Mouse (Mus musculus) frontal cortex, adult 2 months (tissue): ENCODE data around the gene Gna14. TPM values are rescaled to one million over a fixed set of nuclear protein-coding genes. Genes with fewer than 3 reads are reported as not detected.

Experiments used
- DNase-seq, 2 experiments: peaks; one replicate each; pipeline ENCODE4 v3.0.0; 2022; ENCODE audit warnings: low spot score in 1 of 2; ENCODE audit errors: extremely low spot score in 1 of 2
- polyA plus RNA-seq: library from polyadenylated mRNA; depleted of rRNA; stranded (reverse); fragments of >200 nt; gene quantifications from 2 replicates; pipeline ENCODE4 v1.2.3, GENCODE M21; 2012

Gna14 gene
- polyA plus RNA-seq, 1 experiment = 0.30 TPM

DNA sequence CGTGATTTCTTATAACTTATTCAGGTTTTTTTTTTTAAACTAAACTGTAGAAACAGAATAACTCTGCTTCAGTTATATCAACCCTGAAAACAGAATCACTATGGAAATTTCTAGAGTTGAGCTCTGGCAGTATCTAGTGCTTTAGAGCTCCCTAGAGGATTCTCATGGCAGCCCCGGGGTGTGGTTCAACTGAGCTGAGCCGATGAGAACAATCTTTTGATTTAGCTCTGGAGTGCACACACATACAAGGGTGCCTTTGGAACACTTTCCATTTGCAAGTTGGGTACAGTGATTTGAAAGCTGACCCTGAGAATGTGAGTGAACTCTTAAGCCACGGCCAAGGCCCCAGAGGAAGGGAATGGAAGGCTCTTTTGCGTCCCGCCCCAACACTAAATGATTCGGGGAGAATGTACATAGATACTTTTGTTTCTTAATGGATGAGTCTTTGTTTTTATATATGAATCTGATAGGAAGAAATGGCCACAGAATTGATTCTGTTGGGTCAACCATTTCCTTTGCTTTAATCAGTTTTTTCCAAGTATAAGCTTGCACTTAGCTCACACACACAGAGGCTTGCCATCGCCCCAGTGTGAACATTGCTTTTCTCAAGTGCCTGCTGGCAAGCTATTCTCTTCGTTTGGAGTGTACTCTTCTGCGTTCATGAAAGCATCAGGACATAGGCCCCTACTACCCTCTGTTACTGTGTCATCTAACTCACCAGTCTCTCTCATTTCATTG, 75.0 kb downstream of the Gna14 start:
- DNase-seq = no peak

DNA sequence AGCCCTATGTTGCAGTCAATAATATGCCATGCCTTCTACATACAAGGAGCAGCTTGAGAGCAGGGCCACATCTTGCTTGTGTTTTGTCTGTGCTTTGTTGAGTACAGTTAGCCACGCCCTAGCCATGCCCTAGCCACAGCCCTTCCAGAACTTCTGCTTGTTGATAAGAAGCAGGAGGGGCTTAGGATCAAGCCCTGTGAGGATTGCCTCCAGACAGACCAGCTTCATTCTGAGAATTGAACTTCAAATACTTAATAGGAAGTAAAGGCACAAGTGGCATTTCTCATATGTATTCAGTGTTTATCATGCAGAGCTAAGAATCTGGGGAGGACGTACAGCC, 75.5 kb downstream of the Gna14 start:
- DNase-seq = no peak

DNA sequence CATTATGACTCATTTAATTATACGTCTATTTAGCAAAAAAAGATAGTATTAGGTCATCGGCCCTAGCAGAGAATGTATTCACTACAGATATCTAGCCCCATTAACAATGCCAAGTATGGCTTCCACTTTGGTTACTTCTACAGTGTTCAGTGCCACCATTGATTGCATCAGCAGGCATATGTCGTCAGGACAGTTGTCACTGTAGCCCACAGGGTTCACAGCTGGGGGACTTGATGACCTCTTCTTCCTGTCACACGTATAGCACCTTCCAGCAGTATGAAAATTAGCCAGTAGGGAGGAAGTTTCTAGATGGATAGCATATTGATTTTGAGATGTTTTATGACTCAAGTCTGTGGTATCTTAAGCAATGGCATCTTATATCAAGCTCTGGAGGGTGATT, 78.6 kb downstream of the Gna14 start:
- no peak for DNase-seq

DNA sequence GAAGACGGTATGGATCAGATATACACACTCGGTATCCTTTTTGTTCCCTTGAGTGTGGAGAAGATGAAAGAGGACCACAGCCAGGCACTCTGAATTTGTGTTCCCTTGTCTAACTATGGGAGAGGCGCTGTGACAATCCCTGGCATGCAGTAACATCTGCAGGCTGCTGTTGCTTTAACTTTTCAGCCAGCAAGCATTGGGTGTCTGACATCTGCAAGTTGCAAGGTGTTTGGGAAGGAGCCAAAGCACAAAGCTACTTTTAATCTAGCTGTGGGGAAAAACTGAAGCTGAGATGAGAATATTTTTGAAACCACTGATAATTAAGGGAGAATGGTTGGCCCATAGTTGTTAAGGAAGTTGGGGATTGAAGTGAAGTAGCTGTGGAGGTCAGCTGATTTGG, 83.0 kb downstream of the Gna14 start:
- DNase-seq = peak in 1 of 2 experiments; percentile 2

DNA sequence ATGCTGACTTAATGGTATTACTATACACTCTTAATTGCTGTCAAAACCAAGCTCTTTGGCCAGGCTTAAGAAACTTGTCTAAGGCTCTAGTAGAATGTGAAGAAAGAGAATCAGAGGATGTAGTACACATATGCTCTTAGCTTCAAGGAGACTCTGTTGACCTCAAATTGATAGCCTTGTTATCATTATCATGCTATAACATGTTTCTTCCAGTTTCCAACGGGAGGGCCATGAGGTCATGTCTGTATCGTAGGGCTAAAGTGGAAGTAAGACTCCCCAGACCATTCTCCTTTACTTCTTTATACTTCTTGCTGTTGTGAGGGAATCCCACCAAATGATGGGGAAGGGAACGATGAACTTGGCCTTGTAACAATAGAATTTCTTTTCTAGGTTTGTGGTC, 85.0 kb downstream of the Gna14 start:
- no peak for DNase-seq

DNA sequence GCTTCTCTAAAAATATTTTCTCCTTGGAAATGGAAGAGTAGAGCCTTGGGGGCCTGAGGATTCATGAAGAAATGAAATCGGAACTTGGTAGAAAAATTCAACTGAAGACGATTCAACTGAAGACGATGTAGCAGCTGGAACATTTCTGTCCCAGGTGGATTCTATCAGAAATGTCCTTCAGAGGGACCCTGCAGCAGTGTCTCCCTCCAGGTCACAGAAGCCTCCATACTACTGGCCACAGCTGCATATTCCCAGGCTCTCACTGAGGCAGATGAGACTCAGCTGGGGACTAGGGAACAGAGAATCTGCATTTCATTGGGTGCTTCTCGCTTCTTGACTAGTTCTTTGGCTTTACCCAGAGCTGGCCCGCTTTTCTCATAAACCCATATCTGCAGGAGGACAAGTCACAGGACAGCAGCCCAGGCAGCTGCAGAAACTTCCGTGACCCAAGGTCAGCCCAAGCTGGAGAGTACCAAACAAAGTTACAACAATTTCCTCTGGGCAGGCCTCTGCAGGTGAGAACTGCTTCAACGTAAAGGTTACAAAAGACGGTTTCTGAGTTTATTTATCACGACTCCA, 90.8 kb downstream of the Gna14 start:
- DNase-seq = no peak

DNA sequence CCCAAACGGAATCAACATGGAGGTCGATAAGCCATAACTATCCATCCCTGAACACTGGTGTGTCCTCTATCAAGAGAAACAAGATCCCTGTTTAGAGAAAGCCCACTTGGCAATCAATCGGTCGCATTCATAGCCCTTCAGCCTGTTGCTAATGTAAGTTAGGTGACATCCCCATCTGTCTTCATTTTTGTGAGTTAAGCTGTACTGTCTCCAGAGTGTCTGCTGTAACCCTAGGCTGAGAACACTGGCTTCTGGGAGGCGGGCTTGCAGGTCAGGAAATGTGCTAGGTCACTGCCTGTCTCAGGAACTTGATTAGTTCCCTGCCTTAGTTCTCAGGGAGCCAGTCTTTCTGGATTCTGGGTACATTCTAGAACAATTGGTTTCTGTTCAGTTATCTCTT, 91.5 kb downstream of the Gna14 start:
- no peak for DNase-seq

DNA sequence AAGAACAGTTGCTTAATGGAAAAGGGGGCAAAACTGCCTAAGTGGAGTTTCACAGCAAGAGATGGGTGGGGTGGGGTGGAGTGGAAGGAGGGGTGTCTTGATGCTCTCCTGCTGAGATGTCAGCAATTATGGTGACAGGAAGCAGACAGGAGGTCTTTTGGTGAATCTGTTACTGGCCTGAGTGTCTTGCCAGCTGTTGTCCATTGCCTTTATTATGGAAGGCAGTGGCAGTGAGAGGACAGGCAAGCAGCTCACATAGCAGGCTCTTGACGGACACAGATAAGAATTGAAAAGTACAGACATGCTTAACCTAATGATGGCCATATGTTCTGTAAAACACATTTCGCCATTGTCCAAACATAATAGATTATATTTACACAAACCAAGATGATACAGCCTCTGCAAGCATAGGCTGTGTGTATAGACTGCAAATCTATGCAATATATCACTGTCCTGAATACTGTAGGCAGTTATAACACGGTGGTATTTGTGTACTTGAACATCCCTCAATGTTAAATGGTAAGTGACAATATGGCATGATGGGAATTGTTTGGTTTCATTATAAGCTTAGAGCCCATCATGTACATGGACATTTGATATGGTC, 92.8 kb downstream of the Gna14 start:
- DNase-seq = no peak

DNA sequence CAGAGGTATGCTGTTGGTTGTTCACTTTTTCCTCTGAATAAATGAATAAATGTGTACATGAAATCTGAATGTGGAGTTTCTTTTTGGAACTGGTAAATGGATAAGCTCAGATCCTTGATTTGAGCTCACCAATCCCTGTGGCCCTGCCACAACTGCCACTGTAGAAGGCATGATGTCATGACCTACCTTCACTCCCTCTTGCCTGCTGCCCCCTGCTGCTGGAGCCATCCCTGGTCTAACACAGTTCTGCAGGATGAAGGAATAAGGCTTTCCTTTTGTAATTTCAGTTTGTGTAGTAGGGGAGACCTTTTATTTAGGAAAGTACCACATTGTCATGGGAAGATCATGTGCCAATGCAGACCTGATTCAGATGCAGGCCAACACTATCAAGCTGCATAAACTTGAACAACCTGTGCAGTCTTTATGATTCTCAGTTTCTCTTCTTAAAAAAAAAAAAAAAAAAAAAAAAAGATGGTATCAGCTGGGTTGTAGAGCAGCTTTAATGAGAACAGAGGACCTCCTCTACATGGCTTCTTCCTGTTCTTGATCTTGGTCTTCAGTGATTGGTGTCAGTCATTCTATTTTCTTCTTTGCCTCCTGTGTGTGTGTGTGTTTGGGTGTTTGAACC, 93.8 kb downstream of the Gna14 start:
- peak in 1 of 2 experiments; percentile 10 for DNase-seq

DNA sequence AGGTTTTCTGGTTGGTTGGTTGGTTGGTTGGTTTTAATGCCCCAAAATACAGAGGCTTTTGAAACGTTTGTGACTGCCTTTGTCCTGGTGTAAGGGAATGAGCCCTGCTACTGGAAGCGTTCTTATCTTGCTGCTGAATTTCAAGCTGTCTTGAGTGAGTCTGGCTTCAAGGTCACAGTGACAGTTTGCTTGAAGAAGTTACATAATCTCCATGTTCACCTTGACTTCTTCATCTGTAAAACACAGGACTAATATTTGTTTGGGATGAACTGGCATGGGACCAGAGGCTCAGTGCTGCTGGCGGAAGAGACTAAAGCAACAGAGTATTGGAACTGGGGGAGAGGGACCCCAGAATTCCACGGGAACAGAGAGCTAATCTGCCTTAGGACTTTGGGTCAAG, 94.4 kb downstream of the Gna14 start:
- no peak for DNase-seq

DNA sequence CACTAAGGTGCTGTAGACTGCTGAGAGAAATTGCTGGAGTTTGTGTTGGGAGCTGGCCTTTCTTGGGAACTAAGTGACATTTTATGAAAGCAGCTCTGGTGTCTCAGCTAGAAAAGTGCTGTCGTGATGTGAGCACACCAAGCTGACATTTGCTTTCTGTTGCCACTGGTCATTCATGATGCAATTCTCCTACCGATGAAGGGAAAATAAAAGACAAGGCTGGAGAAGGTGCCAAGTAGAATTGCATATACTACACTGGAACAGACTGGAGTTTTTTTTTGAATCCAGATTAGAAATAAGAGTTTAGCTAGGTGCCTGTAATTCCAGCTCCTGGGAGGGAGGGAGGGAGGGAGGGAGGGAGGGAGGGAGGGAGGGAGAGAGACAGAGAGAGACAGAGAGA, 98.7 kb downstream of the Gna14 start:
- DNase-seq = no peak

DNA sequence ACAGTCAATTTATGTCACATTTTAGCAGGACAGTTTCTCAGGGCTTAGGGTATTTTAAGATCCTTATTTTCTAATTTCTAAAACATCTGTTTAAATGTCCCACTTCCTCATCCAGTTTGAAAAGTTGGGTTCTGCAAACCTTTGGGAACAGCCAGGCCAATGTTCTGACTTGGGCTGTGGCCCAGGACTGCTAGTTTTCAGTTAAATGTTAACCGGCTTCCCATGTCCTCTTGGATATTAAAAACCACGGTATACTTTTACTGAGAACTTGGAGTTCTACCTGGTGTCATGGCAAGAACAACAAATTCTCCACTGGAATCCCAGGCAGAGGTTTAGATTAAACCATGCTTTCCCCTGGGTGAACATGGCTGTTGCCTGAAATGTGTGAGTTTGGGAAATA, 102.9 kb downstream of the Gna14 start:
- no peak for DNase-seq

DNA sequence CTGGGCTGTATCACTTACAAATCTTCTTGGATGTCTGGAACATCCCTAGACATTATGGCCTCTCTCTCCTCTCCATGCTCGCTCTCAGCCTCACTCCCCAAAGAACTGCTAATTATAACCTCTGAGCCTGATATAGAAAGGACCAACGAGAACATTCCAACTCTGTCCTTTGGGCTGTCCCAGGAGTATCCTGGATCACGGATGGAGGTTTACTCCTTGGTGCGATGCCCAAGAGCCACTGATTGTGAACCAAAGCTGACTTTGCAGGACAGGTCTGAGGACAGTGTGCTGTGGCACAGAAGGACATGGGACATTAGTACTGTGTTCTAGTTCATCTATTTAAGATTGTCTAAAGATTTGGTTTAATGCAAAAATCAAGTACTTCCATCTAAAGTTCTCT, 108.1 kb downstream of the Gna14 start:
- DNase-seq = no peak

DNA sequence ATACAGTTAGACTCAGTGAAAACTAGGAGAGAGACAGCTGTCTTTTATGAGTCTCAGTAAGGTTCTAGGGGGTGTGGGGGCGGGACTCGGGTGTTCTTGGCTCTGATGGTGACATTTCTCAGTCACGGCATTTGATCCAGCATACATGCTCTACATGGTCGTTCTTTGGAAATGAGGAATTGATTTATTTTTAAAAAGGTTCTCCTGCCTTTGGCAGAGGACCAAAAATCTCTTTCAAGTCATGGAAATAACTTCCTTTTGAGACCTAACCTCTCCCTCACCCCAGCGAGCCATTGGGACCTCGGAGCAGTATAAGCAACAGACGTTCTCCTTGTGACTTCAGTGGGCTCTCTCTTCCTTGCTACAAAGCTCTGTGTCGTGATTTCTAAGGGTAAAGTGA, 121.4 kb downstream of the Gna14 start:
- DNase-seq = no peak

DNA sequence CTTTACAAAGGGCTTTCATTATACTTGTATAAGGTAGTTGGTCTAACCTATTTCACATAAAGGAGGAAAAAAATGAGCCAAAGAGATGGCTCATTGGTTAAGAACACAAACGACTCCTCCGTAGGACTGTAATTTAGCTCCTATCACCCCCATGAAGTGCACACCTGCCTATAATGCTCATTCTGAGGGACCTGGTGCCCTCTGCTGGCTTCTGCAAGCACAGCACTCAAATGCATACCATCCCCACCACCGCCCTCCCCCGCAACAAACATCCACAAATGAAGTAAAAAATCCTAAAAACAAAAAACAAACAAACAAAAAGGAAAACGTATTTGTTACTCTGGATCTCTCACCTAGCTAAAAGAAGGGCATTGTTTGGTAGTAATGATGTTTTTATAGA, 122.4 kb downstream of the Gna14 start:
- no peak for DNase-seq

DNA sequence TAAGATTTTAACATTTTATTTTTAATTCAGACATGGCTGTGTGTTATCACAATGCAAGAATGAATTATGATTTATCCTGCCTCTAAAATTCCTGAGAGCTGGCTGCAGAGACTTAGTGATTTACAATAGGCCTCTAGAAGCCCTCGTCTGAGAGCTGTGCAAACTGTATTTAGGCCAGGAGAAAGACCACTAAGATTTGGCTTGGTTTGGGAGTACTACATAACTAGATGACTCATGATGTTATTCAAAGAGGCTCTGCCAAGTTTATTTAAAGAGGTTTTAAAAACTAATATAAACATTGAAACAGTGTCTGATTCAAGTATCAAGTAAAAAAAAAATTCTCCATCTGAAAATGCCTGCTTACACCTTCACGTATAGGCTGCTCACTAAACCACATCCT, 123.0 kb downstream of the Gna14 start:
- no peak for DNase-seq

DNA sequence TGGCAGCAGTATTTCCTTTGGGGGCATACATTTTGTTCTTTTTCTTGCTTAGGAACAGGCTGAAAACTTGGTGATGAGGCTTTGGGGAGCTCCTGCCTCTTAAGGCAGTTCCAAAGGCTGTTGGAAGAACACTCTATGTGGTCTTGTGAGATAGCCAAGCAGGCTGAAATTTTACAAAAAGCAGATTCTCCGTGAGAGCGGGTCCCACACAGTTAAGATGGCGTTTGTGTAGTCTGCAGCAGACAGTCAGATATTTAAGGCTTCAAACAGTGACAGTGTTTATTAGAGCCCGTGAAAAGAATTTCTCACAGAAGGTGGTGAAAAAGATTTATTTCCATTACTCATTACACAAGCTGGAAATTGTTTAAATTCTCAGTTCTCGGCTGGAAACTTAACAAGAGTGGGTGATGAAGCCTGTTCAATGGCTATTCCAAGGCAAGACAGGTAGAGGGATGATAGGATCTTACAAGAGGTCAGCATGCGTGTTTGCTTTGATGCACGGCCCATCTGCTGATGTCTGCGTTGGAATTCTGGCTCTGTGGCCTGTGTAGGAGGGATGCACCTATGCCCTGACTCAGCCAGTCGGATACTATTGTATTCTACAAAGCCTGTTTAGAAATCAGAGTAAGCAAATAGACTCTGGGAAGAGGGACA, 123.8 kb downstream of the Gna14 start:
- no peak for DNase-seq

DNA sequence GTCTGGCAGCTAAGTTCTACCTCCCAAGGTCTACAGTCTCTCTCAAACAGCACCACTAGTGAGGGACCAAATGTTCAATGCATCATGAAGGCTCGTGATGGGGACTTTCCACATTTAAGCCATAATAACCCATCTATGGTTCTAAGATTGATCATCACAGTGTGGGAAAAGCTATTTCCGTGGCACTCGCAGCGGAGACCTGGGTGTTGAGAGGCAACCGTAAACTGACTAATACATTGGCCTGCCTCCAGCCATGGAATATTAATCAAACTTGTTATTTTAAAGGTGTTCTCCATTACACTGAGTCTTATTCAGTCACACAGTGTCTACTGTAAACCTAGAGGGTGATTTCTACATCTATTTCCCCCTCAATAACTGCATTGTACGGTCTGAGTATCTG, 127.1 kb downstream of the Gna14 start:
- no peak for DNase-seq

DNA sequence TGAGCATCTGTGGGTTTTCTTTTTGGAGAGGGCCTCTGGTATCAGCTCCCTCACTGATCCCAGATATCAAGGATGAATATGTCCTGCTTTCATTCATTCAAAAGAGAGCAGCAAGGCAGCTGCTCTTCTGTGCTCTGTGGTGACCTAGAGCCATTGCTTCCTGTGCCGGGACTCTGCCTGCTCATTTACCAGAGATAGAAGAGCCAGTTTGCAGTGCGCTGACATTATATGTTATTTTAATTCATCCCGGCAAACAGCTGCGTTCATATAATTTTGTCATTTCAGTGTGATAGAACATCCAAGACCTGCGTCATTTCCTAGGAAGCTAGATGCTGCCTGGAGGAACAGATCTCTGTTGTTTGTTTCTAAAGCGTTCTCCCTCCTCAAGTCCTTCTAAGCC, 141.2 kb downstream of the Gna14 start:
- no peak for DNase-seq

DNA sequence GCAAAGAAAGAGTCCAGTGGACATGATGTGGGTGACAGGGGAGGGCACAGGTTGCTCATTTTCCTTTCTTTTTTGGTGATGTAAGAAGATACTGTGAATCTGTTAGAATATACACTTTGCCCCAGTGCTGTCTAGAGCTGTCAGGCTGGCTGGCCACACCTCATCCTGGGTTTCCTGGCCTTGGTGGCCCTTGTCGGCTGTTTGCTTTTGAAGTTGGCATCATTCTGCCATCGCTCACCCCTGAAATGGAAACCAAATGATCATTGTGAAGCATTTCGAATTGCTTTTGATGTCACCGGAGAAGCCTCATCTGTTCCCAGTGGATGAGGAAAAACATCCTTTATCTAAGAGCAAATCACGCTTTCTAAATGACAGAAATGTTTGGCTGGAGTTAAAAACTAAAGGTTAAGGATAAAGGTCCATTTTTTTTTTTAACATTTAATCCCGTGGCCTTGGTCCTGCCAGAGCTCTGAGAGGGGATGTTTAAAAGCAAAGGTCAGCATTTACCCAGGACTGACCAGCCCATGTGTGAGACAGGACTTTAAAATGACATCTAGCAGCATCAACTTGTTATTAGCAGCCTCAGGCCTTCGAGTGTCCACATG, 144.2 kb downstream of the Gna14 start:
- no peak for DNase-seq

DNA sequence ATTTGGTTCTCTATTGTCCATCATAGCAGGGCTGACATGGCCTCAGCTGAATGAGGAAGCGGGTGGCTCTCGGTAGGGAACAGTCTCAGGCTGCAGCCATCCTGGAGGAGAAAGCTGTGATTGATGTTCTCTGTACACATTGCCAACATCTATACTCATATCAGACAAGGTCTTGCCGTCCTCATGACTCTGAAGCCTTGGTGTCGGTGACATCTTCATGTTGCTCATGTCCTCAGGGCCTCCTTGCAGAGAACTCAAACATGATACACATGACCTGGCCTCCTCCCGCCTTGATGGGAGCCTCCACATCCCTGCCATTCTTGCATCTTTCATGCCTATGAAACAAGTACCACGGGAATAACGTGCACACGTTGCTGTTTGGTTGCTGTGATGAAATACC, 144.9 kb downstream of the Gna14 start:
- DNase-seq = no peak
